Comparison of ENCODE assay signal across 8 mouse cellular contexts in the genomic region with DNA sequence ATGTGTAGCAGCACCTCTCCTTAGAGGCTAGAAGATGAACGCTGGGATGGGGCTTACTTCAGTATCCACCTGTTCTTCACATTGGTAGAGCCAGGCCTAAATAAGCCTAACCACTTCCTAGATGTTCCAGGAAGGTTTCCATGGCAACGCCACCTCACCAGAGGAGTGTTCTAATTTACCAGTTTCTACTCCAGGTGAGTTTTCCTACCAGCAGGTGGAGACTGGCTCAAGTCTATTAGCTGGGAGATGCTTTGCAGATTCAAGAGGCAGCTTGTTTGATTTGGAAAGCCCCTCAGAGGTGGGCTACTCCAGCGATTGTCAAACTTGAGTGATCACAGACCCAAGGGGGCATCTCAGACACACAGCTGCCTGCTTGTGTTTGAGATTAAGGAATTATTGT.
DNase-seq lines count a peak whose midpoint lies in the region; ATAC-seq lines count a peak whose summit lies in the region.

No protein-coding gene starts in this region.

- ATAC-seq in frontal cortex, adult (ENCODE audit: low TSS enrichment) = peak; percentile 65

- peak; percentile 40 for DNase-seq in embryo, embryonic 10 days (ENCODE audit: low spot score)
- DNase-seq in embryo, embryonic 9.5 days (ENCODE audit: extremely low spot score) = no peak
- peak; percentile 60 for DNase-seq in MN1 (ENCODE audit: low spot score)
- peak; percentile 61 for DNase-seq in layer of hippocampus, adult 9-11 months
- DNase-seq in right cerebral cortex, adult 2 months (ENCODE audit: low spot score in 2 of 2) = peak; percentile 63
- no peak for DNase-seq in thymus, postnatal 25 days
- no peak for DNase-seq in adrenal gland, postnatal 10 days

Comparison
In these comparisons a context has a peak if more than half of its experiments do, and no peak if none do; other contexts are left out.
1. DNase-seq: peak in embryo, embryonic 10 days (single experiment), MN1 (single experiment), layer of hippocampus, adult 9-11 months (single experiment) and right cerebral cortex, adult 2 months (2 of 2); none in embryo, embryonic 9.5 days (single experiment), thymus, postnatal 25 days (single experiment) and adrenal gland, postnatal 10 days (single experiment).